Mouse (Mus musculus): ENCODE data around the gene Copz2.
A peak's percentile ranks its signal among the peaks of the same experiment; 100 is the strongest.
"Not testable (repeated sequence)": the region's sequence is repeated elsewhere in the genome, so short reads cannot be mapped to it uniquely, and the experiment has no call there.

Copz2 gene

DNA sequence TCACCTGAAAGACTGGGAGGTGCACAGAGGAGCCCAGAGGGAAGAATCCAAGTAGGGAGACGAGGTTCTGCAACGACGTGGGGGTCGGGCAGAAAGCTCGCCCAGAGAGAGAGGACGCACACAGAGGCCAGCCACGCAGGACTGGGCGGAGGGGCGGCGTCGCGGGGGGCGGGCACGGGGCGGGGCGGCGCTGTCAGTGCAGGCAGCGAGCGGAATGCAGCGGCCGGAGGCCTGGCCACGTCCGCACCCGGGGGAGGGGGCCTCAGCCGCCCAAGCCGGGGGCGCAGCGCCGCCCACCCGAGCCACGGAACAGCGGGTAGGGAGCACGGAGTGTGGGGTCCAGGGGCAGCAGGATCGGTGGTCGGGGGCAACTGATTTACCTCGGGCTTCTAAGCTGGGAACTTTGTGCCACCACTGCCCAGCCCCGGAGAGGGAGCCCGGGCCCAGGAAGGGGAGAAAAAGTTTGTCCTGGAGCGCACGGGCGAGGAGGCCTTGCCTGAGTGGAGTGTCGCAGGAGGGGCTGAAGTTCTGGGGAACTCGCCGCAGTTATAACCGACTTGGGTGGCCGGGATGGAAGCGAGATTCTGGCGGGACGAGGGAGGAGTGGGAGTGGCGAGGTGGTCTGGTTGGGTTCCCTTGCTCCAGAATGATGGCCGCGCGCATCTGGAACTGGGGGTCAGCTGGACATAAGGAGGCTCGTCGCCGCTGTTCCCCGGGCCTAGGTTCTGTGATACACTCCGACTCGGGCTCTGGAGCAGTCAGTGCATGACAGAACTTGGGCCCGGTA lies at the start of gene Copz2:
Copz2 (plus strand) TSS at position 190 of the 787 bp plus-strand sequence.
- DNase-seq (ENCODE audit: low read depth, low spot score) = no peak

DNA sequence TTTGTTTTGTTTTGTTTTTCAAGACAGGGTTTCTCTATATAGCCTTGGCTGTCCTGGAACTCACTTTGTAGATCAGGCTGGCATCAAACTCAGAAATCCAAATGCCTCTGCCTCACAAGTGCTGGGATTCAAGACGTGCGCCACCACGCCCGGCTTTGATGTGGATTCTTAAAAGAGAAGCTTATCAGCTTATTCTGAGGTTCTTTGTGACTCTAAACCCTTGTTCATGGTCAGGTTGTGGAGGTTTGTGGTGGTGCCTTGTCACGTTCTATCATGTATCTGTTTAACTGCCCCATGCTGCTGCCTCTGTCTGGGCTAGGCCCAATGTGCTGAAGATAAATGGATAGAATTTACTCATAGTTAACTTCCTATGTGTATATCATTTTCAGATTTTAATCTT lies 44.1 kb upstream of the Copz2 start:
- DNase-seq (ENCODE audit: low read depth, low spot score) = no peak

- peak; percentile 70 for DNase-seq (ENCODE audit: low read depth, low spot score)
Observed at GRCm38 (mm10) chr11:96808066-96808465, 41.6 kb upstream of the Copz2 start.

- no peak for DNase-seq (ENCODE audit: low read depth, low spot score)
Observed at GRCm38 (mm10) chr11:96809562-96810235, 40.0 kb upstream of the Copz2 start.

GRCm38 (mm10) chr11:96811188-96811587 lies 38.5 kb upstream of the Copz2 start:
- not testable (repeated sequence) for DNase-seq (ENCODE audit: low read depth, low spot score)

GRCm38 (mm10) chr11:96813455-96813854 lies 36.2 kb upstream of the Copz2 start:
- DNase-seq (ENCODE audit: low read depth, low spot score) = no peak

DNA sequence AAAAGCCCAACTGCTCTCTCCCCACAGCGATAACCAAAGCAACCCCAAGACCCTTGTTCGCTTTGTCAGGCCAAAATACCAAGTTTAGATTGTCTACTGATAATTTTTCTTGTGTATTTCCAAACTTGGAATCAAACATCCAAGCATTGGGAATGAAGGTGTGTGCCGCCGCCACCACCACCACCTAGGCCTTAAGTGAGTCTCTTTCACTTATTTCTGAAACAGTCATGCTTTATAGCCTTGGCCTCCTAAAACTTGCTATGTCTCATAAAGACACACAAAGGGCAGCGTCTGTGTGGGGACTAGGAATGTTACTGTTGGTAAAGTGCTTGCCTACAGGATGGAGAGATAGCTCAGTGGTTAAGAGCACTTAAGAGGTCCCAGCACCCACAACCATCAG lies 35.8 kb upstream of the Copz2 start:
- DNase-seq (ENCODE audit: low read depth, low spot score) = no peak

GRCm38 (mm10) chr11:96814443-96814842 lies 35.2 kb upstream of the Copz2 start:
- DNase-seq (ENCODE audit: low read depth, low spot score) = no peak

DNA sequence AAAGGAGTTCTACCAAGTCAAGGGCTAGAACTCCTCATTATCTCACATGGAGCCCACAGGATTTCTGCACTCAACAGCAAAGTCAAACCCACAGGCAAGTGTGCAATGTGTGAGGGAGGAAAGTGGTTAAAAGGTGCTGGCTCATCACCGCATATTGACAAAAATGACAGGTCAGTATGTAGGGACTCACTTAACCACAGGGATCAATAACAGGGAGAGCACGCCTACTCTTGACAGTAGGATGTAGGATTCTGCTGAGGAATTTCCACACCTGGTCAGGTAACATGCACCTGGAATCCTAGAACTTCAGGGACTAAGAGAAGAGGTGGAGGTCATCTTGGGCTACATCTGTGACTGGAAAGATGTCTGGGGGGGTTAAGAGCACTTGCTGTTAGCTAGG lies 33.8 kb upstream of the Copz2 start:
- no peak for DNase-seq (ENCODE audit: low read depth, low spot score)

DNA sequence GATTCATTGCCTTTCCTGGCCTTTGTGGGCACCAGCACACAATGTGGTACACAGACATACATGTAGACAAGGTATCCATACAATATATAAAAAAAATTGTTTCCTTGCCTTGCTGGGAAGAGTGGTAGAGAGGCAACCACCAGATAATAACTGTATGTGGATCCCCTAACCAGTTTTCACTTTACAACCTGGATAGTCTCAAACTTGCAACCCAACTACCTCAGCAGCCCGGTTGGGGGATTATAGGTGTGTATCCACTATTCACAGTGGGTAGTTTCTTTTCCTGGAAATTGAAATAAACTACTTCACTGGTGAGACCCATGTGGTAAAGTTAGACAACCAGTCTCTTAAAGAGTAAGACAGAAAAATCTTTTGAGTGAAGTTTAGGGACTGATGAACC lies 33.2 kb upstream of the Copz2 start:
- no peak for DNase-seq (ENCODE audit: low read depth, low spot score)

- no peak for DNase-seq (ENCODE audit: low read depth, low spot score)
Observed at GRCm38 (mm10) chr11:96816979-96817378, 32.7 kb upstream of the Copz2 start.

DNA sequence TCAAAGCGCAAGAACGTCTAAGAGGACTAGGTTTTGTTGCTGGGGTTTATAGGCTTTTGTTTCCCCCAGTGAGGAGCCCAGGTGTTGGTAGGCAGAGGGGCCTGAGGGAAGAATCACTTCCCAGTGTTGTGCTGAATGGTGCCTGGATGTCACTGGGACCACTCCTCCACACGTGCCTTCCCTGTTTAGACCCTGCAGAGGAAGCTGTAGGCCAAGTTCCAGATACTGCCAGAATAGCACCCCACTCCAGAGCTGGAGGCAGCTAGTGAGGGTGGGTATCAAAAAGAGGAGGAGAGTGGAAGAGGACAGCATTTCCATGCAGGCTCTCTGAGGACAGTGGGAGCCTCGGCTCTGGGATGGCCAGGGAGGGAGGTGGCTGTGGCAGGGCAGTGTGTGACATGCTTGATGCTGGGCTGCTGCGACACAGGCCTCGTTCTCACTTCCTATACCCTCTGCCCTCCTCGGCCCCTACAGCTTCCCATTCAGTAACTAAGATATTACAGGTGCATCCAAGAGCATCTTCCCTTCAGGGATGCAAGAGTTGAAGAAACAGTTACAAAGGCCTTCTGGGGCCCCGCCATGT lies 31.5 kb upstream of the Copz2 start:
- DNase-seq (ENCODE audit: low read depth, low spot score) = no peak

DNA sequence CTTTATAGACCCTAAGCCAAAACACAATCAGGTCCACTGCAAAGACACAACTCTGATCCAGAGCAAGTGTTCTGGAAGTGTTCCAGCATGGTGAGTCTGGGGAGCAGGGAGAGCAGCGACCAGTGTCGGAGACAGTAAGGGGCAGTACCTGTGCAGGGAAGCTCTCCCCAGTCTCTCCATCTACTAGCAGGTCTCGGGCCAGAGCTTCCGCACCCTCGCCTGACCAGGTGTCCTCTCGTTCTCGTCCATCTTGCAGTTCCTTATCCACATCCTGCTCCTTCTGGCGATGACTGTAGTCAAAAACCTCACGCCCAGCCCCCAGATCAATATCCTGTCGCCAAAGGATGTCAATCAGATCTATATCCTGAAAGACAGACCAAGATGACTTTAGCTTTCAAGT lies 27.7 kb upstream of the Copz2 start:
- no peak for DNase-seq (ENCODE audit: low read depth, low spot score)

DNA sequence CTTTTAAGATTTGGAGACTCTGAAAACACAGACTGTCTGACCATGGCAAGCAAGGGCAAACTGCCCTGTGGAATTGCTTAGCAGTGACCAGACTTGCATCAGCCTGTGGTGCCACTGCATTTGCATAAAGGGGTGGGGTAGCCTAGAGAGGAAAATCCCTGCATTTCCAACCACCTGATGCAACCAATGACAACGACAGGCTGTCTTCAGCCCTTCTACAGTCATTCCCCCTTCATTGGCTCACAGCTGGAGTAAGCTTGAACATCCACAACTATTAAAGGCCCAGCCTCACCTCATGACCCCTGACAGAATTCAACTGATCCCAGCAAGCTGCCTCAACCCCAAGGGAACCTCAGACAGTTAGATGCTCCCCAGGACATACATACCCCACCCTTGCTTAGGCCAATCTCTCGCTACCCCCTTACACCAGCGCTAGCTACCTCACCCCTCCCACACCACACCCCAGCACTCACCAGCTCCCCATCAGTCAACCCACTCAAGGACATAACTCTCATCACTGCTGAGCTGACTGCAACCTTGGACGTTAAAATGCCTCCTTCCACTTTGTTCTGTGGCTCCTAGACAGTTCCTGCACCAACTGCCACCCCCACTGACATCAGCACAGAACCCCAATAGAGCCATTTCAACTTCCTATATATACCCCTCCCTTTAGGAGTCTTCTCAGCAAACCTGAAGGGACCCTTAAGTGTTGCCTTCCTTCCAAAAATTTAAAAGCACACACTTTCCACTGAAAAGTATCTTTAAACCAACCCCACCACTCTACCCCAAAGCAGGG lies 26.8 kb upstream of the Copz2 start:
- peak; percentile 94 for DNase-seq (ENCODE audit: low read depth, low spot score)

- no peak for DNase-seq (ENCODE audit: low read depth, low spot score)
Observed at GRCm38 (mm10) chr11:96823471-96823837, 26.2 kb upstream of the Copz2 start.

DNA sequence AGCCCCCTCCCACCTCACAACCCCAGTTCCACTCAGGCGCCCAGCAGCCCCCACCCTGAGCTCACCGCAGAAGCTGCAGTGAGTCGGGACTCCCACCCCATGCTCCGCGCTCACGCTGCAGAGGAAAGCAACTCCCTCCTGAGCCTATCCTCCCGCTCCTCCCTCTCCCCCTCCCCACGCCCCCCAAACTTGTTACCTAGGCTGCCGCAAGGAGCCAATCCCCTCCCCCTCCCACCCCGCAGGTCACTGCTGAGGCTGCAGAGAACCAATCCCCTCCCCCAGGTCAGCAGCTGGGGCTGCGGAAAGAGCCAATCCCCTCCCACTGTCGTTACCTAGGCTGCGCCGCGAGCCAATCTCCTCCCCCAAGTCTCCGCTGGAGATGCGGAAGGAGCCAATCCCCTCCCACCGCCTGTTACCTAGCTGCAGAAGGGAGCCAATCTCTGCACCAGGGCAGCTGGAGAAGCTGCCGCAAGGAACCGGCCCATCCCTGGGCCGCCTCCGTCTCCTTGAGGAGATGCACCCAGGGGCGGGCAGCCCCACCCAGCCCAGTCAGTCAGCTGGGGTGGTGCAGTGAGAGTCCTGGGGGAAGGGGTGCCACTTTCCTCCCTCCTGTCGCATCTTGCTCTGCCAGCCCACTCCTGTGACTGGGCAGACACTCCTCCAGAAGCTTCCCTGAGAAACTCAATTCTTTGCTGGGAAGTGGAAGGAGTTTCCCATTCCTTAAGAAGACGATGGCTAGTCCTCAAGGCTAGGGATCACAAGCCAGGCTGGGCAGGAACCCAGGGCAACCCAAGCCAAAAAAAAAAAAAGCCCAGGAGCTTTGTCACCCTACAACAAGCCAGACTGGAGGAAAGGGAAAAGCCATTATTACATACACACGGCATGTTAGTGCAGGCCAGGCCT lies 25.5 kb upstream of the Copz2 start:
- peak; percentile 99 for DNase-seq (ENCODE audit: low read depth, low spot score)

DNA sequence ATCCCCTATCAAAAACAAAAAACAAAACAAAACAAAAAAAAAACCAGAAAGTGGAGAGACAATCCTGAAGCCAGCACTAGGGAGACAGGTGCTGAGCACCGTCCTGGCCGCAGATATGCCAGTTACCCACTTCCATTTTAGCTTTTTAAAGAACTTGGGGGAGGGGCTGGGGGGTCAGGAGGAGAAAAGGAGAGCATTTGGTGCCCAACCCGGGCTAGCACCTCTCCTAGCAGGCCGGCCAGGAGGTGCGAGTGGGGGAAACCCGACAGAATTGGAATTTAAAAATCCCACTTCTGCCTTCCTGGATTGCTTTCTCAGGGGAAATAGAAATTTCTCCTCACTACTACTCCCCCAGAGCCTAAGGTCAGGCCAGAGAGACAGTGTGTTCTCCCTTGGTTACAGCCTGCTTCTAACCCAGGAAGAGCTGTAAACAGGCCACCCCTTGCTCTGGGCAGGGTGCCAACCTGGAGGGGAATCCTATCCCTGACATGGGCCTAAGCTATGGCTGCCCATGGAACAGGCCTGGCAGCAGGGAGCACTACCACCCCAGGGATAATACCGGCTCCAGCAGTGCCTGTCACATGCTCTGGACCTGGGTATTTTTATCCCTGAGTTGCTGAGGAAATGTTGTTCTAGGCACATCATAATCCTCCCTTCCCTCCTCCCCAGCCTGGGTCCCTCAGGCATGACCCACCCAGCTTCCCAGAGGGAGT lies 24.7 kb upstream of the Copz2 start:
- no peak for DNase-seq (ENCODE audit: low read depth, low spot score)

DNA sequence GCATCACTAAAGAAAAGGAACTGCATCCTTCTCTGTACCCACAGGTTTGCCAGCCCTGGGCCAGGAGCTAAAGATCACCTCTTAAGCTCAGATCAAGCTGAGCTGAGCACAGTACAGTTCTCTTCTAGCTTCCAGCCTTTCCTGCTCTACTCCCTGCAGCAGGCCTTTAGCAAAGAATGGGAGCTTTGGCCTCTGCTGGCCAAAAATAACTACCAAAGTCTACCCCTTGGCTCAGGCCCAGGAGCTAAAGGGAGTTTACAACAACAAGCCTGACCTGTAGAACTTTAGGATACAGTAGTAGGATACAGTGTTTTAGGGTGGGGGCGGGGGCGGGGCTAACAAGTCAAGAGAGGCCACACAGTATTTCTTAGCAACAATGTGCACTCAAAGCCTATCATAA lies 23.2 kb upstream of the Copz2 start:
- no peak for DNase-seq (ENCODE audit: low read depth, low spot score)

DNA sequence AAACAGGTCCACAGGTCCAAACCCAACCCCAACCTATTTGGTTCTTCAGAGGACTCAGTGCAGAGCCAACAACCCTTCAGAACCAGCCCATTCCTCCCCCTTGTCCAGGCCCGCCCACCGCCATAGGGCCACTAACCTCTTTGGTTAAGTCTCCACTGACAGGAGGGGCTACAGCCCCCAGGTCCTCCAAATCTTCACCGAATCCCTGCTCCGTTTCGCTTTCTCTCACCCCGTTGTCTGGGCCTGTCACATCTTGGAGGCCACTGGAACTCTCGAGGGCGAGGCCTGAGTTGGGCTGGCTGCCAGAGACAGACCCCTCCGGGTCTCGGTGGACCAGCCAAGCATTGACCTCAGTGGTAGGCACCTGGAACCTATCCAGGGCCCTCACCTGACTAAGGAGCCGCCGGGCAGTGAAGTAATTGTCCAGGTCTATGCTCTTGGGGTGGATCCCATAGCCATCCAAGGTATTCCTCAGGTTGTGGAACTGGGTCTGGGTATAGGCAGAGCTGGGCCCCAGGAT lies 22.5 kb upstream of the Copz2 start:
- no peak for DNase-seq (ENCODE audit: low read depth, low spot score)

GRCm38 (mm10) chr11:96827917-96828316 lies 21.8 kb upstream of the Copz2 start:
- no peak for DNase-seq (ENCODE audit: low read depth, low spot score)

Data from ES-CJ7 (cell line).